Mouse (Mus musculus): ENCODE measurements around the gene Hoxa3. TPM values are rescaled to one million over a fixed set of nuclear protein-coding genes. Genes with fewer than 3 reads are reported as not detected.

Gene Hoxa3
- polyA plus RNA-seq, 1 experiment = not detected

DNA sequence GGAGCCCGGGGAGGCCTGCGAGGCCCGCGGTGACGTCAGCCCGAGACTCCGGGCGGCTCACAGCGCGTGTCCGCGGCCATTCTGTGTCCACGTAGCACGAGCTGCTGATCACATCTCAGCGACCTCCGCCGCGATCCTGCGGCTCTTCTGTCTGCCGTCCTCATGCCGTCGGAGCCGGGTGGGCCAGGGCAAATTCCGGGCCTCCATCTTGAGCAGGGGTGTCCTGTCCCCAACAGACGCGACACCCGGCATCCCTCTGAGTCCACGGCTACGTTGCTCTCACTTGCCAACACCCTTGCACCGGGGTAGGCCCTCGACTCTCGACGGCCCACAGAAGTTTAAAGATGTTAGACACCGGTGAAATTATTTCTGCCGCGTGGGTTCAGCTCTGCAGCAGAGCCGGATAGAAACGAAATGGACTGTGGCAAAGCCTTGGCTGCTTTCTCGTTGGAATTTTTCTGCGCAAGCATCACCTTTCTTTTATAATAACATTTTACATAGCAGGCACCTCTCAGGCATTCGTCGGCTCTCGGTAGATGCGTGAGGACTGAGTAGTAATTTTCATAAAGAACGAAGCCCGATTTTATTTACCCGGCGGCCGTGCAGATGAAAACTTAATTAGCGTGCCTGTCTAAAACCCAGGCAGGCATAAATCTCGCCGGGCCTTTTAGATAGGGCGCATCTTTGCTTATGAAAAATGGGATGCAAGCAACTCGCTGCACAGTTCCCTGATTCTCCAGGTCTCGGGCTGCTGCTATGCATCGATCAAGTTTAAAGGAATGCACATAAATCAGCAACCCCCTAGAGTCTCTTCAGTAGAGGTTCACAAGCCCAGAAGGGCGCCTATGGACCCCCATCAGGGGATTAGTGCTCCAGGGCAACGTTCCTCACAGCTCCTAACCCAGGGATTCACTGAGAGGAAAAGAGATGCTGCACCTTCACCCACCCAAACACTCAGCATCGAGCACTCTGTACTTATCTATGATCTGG, 40.7 kb upstream of the Hoxa3 start:
- no peaks in the 10 kb centered on the region for H3K36me3 ChIP-seq (ENCODE audit: control insufficient read depth)
- H3K4me1 ChIP-seq (ENCODE audit: control insufficient read depth) = no peaks in the 10 kb centered on the region
- no peak overlapping the region for H3K4me3 ChIP-seq (replicated peaks)
- H3K9me3 ChIP-seq (ENCODE audit: control insufficient read depth, low read length) = no peaks in the 10 kb centered on the region; the same call in 1 of the 2 replicates
- TF ChIP-seq GATA1 (IDR thresholded peaks at IDR 0.05; ENCODE audit: low read length) (no peak), TAL1 (IDR thresholded peaks at IDR 0.05; ENCODE audit: low read length) (no peak)
- peaks cover 99% of the 10 kb centered on the region for H3K27me3 ChIP-seq (ENCODE audit: control insufficient read depth)

DNA sequence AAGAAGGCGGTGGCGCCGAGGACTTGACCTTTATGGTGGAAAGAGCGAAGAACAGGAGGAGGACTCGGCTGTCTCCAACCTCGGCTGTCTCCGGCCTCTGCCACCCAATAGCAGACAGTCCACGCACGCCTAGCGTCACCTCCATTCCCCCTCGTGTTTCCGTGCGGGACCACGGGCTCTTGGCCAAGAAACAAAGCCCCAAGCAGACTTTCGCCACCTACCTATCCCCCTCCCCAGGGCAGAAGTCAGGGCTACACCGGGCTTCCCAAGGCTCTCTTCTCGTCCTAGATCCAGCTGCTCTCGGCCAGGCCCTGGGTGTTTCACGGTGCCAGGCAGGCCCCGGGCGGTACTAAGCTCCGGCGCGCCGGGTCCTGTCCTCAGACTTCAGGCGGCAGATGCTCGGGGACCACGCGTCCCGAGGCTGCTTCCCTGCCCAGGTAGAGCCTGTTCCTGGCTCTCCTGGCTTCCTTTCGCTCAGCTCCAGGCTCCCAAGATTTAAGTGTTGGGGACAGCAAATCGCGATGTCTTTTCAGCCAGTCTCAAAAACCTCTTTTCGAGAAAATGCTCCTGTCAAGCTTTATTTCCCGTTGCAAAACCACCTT, 39.7 kb upstream of the Hoxa3 start:
- peaks cover 99% of the 10 kb centered on the region for H3K27me3 ChIP-seq (ENCODE audit: control insufficient read depth)
- no peak for TF ChIP-seq GATA1 (IDR thresholded peaks at IDR 0.05; ENCODE audit: low read length)
- no peak for TF ChIP-seq TAL1 (IDR thresholded peaks at IDR 0.05; ENCODE audit: low read length)
- no peaks in the 10 kb centered on the region for H3K4me1 ChIP-seq (ENCODE audit: control insufficient read depth)
- H3K36me3 ChIP-seq (ENCODE audit: control insufficient read depth) = no peaks in the 10 kb centered on the region
- no peaks in the 10 kb centered on the region; the same call in 1 of the 2 replicates for H3K9me3 ChIP-seq (ENCODE audit: control insufficient read depth, low read length)
- no peak overlapping the region for H3K4me3 ChIP-seq (replicated peaks)

DNA sequence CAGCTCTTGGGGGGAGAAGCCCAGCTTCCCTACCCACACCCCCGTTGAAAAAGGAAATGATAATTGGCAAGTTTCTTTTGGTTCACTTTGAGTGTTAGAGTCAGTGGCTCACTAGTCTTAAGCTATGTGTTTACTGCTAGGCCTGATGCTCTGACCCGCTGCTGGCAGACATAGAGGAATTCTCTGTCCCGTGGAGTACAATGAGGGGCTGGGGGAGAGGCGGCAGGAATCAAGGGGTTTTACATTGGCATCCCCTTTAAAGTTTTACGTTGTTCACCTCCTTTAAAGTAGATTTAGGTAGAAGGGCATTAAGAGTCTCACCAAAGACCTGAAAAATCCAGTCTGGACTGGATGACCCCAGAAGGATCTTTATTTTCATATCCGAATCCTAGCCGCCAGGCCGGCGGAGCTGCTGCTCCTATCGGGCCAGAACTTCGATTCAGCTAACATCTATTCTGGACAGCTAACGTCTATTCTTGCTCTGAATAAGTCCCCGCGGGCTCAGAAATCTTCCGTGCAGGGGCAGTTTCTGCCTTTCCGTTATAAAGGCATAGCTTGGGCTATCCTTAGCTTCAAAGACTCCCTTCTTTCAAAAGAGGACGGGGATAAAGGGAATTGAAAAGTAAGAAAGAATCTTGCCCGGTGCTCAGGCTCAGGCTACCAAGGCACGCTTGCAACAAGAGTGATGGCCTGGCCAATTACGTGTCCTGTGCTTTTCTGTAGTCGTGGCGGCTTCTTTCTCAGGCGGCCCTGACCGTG, 39.1 kb upstream of the Hoxa3 start:
- TF ChIP-seq TAL1 (IDR thresholded peaks at IDR 0.05; ENCODE audit: low read length) (no peak), GATA1 (IDR thresholded peaks at IDR 0.05; ENCODE audit: low read length) (no peak)
- Histone ChIP-seq H3K4me1 (ENCODE audit: control insufficient read depth) (no peaks in the 10 kb centered on the region), H3K4me3 (replicated peaks) (no peak overlapping the region), H3K36me3 (ENCODE audit: control insufficient read depth) (no peaks in the 10 kb centered on the region), H3K27me3 (ENCODE audit: control insufficient read depth) (peaks cover 99% of the 10 kb centered on the region), H3K9me3 (ENCODE audit: control insufficient read depth, low read length) (no peaks in the 10 kb centered on the region; the same call in 1 of the 2 replicates)

DNA sequence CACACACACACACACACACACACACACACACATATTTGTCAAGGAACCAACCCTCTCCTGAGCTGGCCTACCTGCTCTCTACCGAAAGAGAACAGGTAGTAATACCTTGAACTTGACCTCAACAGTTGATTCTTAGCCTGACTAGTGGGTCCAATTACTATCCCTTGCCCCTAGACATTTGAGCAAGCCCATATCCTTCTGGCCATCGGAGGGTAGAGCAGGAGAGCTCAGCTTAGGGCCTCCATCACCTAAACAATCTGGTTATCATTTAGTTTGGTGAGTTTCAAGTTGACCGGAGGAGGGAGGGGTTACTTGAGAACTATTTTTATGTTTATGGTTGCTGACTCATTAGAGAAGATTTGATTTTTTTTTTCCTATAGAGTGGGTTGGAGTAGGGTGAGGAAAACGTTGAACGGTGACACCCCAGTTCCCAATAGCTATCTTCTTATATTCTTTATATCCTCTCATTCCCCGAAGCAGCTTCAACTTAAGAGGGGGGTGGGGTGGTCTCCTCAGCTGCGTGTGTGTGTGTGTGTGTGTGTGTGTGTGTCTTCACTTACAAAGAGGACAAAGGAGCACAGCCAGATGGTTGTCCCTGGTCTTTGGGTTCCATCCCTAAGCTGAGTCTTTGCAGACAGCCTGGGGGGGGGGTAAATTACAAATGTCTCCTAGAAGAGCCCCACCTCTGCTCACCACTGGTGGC, 38.2 kb upstream of the Hoxa3 start:
- Histone ChIP-seq H3K27me3 (ENCODE audit: control insufficient read depth) (peaks cover 99% of the 10 kb centered on the region), H3K36me3 (ENCODE audit: control insufficient read depth) (no peaks in the 10 kb centered on the region), H3K4me3 (replicated peaks) (no peak overlapping the region), H3K4me1 (ENCODE audit: control insufficient read depth) (no peaks in the 10 kb centered on the region), H3K9me3 (ENCODE audit: control insufficient read depth, low read length) (no peaks in the 10 kb centered on the region; the same call in 1 of the 2 replicates)
- TF ChIP-seq GATA1 (IDR thresholded peaks at IDR 0.05; ENCODE audit: low read length) (no peak), TAL1 (IDR thresholded peaks at IDR 0.05; ENCODE audit: low read length) (no peak)

DNA sequence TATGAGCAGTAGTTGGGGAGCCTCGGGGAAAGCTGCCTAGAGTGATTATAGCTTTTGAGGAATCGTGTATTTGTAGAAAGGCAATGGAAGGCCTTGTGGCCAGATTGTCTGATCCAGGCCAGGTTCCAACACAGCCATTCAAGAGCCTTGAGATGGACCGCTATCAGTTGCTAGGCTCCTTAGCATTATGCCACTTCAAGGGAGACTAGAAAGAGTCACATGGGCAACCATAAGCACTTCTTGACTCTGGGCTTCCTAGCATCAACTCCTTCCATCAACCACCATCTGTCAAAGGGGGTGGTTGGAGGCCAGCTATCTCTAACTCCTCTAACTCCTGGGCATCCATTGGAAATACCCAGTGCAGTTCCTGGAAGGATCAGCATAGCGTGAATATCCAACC, 36.7 kb upstream of the Hoxa3 start:
- H3K36me3 ChIP-seq (ENCODE audit: control insufficient read depth) = no peaks in the 10 kb centered on the region
- no peak for TF ChIP-seq GATA1 (IDR thresholded peaks at IDR 0.05; ENCODE audit: low read length)
- no peak for TF ChIP-seq TAL1 (IDR thresholded peaks at IDR 0.05; ENCODE audit: low read length)
- peaks cover 100% of the 10 kb centered on the region for H3K27me3 ChIP-seq (ENCODE audit: control insufficient read depth)
- no peaks in the 10 kb centered on the region for H3K4me1 ChIP-seq (ENCODE audit: control insufficient read depth)
- no peak overlapping the region for H3K4me3 ChIP-seq (replicated peaks)
- no peaks in the 10 kb centered on the region; the same call in 1 of the 2 replicates for H3K9me3 ChIP-seq (ENCODE audit: control insufficient read depth, low read length)

DNA sequence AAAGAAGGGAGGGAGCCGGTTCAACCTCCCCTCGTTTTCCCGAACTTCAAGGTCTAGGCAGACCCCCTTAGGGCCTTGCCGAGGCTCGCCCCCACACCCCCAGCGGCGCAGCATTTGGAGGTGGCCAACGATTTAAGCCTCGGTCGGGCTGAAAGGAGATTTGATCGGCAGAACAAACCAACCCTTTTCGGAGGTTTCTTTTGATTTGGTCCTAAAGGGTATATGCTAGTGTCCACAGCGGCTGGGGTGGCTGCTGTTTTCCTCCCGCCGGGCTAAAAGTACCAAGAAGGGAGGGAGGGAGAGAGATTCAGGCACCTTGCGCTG, 36.2 kb upstream of the Hoxa3 start:
- H3K4me1 ChIP-seq (ENCODE audit: control insufficient read depth) = no peaks in the 10 kb centered on the region
- no peak for TF ChIP-seq TAL1 (IDR thresholded peaks at IDR 0.05; ENCODE audit: low read length)
- H3K27me3 ChIP-seq (ENCODE audit: control insufficient read depth) = peaks cover 100% of the 10 kb centered on the region
- no peak overlapping the region for H3K4me3 ChIP-seq (replicated peaks)
- H3K36me3 ChIP-seq (ENCODE audit: control insufficient read depth) = no peaks in the 10 kb centered on the region
- H3K9me3 ChIP-seq (ENCODE audit: control insufficient read depth, low read length) = no peaks in the 10 kb centered on the region; the same call in 1 of the 2 replicates

DNA sequence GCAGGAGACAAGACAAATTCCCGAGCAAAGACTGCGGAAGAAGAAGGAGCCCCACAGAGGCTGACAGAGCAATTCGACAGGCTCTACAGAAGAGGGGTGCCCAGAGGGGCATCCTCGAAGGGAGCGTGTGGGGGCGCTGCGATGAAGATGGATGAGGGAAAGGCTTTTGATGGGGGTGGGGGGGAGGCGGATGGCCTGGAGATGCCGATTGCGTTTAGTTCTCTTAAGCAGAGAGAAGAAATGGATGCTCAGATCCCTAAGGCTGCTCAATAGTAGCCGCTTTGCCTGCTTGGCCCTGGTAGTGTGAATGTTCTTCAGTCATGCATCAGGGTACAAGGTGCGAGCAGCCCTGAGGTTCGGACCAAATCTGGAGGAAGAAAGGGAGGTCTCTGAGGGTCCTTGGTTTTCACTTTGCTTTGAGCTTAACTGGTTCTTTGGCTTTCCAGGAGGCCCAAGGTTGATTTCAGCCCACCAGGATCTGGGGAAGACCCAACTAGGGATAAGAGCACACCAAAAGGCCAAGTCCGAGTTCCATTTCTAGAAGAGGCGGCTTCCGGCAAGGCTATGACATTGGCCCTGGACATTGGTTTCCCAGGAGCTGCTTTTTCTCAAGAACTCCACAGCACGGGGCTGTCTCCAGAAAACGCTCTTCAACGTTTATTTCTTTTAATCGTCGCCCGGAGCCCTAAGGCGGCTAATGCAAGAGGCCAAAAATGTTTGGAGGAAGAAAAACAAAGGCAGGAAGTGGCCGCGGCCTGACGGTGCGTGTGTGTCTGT, 35.7 kb upstream of the Hoxa3 start:
- Histone ChIP-seq H3K27me3 (ENCODE audit: control insufficient read depth) (peaks cover 100% of the 10 kb centered on the region), H3K36me3 (ENCODE audit: control insufficient read depth) (no peaks in the 10 kb centered on the region), H3K4me1 (ENCODE audit: control insufficient read depth) (no peaks in the 10 kb centered on the region), H3K4me3 (replicated peaks) (no peak overlapping the region), H3K9me3 (ENCODE audit: control insufficient read depth, low read length) (no peaks in the 10 kb centered on the region; the same call in 1 of the 2 replicates)
- TF ChIP-seq TAL1 (IDR thresholded peaks at IDR 0.05; ENCODE audit: low read length) = no peak
- TF ChIP-seq GATA1 (IDR thresholded peaks at IDR 0.05; ENCODE audit: low read length) = no peak

All from erythroblast, embryonic 14.5 days (primary cell).